Mouse (Mus musculus): ENCODE data around the gene Cypt4. TPM values are rescaled to one million over a fixed set of nuclear protein-coding genes. Genes with fewer than 3 reads are reported as not detected.
"Not testable (repeated sequence)": the region's sequence is repeated elsewhere in the genome, so short reads cannot be mapped to it uniquely, and the experiment has no call there.

Gene Cypt4
- polyA plus RNA-seq (2014; fragmentation: Nextera tagmentation; extraction: Ambion mirVana), result not detected in 2 replicates

DNA sequence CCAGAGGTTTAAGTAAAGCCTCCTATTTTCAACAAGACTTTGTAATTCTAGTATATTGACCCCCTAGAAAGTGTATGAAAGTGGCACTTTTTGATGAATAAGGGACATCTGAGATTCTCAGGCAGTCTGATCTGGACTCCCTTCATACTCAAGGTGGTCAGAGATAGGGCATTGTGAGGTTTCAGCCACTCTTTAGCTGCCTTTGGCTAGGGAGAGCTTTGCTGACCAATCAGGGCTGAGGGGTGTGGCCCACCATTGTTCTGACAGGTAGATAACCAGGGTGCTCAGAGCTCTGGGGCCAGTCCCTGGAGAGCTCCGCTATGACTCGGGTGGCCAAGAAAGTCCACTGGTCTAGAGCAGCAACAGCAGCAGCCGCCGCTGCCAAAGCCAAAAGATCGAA is at the start of gene Cypt4:
Cypt4 (plus strand) TSS at position 301 of the 400 bp plus-strand sequence.
- WGBS, result 89% methylated on average over 5 of the region's 5 CpGs
- Histone ChIP-seq H3K27me3 (ENCODE audit: control insufficient read depth, insufficient read depth, low read length) (no peaks in the 10 kb centered on the region), H3K9me3 (ENCODE audit: control insufficient read depth, low read length) (no peaks in the 10 kb centered on the region), H3K4me3 (ENCODE audit: low read depth, low read length) (no peak within 1 kb of the TSS), H3K4me1 (ENCODE audit: control insufficient read depth, insufficient read depth, low read length) (no peaks in the 10 kb centered on the region), H3K36me3 (ENCODE audit: control insufficient read depth, insufficient read depth, low read length) (no peaks in the 10 kb centered on the region), H3K9ac (ENCODE audit: low read length) (no peak within 1 kb of the TSS), H3K27ac (ENCODE audit: low read depth, low read length) (no peak within 1 kb of the TSS), H3K4me2 (ENCODE audit: low read depth) (no peak within 1 kb of the TSS)
- no peak for ATAC-seq (ENCODE audit: insufficient read depth, low FRiP score, low TSS enrichment)
- DNase-seq (ENCODE audit: low spot score), result no peak

DNA sequence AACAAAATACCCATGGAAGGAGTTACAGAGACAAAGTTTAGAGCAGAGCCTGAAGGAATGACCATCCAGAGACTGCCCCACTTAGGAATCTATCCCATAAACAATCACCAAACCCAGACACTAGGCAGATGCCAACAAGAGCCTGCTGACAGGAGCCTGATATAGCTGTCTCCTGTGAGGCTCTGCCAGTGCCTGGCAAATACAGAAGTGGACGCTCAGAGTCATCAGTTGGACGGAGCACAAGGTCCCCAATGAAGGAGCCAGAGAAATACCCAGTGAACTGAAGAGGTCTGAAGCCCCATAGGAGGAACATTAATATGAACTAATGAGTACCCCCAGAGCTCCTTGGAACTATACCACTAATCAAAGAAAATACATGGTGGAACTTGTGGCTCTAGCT is 12.3 kb downstream of the Cypt4 start:
- not testable (repeated sequence) for DNase-seq (ENCODE audit: low spot score); ATAC-seq (ENCODE audit: insufficient read depth, low FRiP score, low TSS enrichment)
- WGBS, result 73% methylated on average over 2 of the region's 2 CpGs

More for the DNA sequence above, 12.3 kb downstream of the Cypt4 start:
- not testable (repeated sequence) for H3K4me1 ChIP-seq (ENCODE audit: control insufficient read depth, insufficient read depth, low read length); H3K27me3 ChIP-seq (ENCODE audit: control insufficient read depth, insufficient read depth, low read length); H3K9me3 ChIP-seq (ENCODE audit: control insufficient read depth, low read length); H3K9ac ChIP-seq (ENCODE audit: low read length); H3K4me3 ChIP-seq (ENCODE audit: low read depth, low read length); H3K4me2 ChIP-seq (ENCODE audit: low read depth); H3K36me3 ChIP-seq (ENCODE audit: control insufficient read depth, insufficient read depth, low read length); H3K27ac ChIP-seq (ENCODE audit: low read depth, low read length)

Other genes with a start within 250 kb of the Cypt4 start
- gene Dpy19l1, start 122.1 kb upstream of the Cypt4 start, polyA plus RNA-seq (2014; fragmentation: Nextera tagmentation; extraction: Ambion mirVana), result 24.4 and 25.1 TPM in 2 replicates
- 0.17 and 0.27 TPM in 2 replicates for gene Dpy19l2, start 71.1 kb downstream of the Cypt4 start, polyA plus RNA-seq (2014; fragmentation: Nextera tagmentation; extraction: Ambion mirVana)
- gene Tbx20, start 149.1 kb downstream of the Cypt4 start, polyA plus RNA-seq (2014; fragmentation: Nextera tagmentation; extraction: Ambion mirVana), result 0.29 and 0.31 TPM in 2 replicates